Mouse (Mus musculus): ENCODE measurements around the gene Fev. TPM values are rescaled to one million over a fixed set of nuclear protein-coding genes. Genes with fewer than 3 reads are reported as not detected.

The Fev gene
- total RNA-seq (2023), result not detected

GRCm38 (mm10) chr1:74885369-74886042 lies at the start of gene Fev:
Fev (minus strand) TSS chr1:74885419.

GRCm38 (mm10) chr1:74893134-74893855 lies 8.1 kb upstream of the Fev start, which contains the start of gene Cryba2:
Cryba2 (minus strand) TSS chr1:74893143.

GRCm38 (mm10) chr1:74854306-74855056 lies 30.7 kb downstream of the Fev start, which contains the start of gene Cdk5r2:
Cdk5r2 (plus strand) TSS chr1:74854934.

Other genes with a start within 250 kb of the Fev start
- 68.1 TPM for gene Ttll4, start 223.7 kb downstream of the Fev start, total RNA-seq (2023)
- gene Cyp27a1, start 171.8 kb downstream of the Fev start, total RNA-seq (2023), result 0.77 TPM
- gene Prkag3, start 136.2 kb downstream of the Fev start, total RNA-seq (2023), result not detected
- gene Wnt6, start 113.5 kb downstream of the Fev start, total RNA-seq (2023), result not detected
- 0.31 TPM for gene Wnt10a, start 93.9 kb downstream of the Fev start, total RNA-seq (2023)
- gene Cdk5r2, start 30.5 kb downstream of the Fev start, total RNA-seq (2023), result not detected
- not detected for gene Cryba2, start 7.7 kb upstream of the Fev start, total RNA-seq (2023)
- gene Cfap65, start 50.2 kb upstream of the Fev start, total RNA-seq (2023), result not detected
- 0.46 TPM for gene Ihh, start 66.3 kb upstream of the Fev start, total RNA-seq (2023)
- gene Nhej1, start 239.8 kb upstream of the Fev start, total RNA-seq (2023), result 2.5 TPM
- gene Slc23a3, start 248.5 kb upstream of the Fev start, total RNA-seq (2023), result 2.6 TPM